Mouse (Mus musculus): ENCODE results near the gene Gnao1. TPM values are rescaled to one million over a fixed set of nuclear protein-coding genes. Genes with fewer than 3 reads are reported as not detected.

The Gnao1 gene
- total RNA-seq, 1 experiment from 2014 or later, result 0.48 TPM

GRCm38 (mm10) chr8:93972971-93973734, 163.4 kb downstream of the Gnao1 start:
- no peak for ATAC-seq (replicated peaks; ENCODE audit: insufficient number of reproducible peaks, low FRiP score, low TSS enrichment, poor library complexity, severe bottlenecking)

DNA sequence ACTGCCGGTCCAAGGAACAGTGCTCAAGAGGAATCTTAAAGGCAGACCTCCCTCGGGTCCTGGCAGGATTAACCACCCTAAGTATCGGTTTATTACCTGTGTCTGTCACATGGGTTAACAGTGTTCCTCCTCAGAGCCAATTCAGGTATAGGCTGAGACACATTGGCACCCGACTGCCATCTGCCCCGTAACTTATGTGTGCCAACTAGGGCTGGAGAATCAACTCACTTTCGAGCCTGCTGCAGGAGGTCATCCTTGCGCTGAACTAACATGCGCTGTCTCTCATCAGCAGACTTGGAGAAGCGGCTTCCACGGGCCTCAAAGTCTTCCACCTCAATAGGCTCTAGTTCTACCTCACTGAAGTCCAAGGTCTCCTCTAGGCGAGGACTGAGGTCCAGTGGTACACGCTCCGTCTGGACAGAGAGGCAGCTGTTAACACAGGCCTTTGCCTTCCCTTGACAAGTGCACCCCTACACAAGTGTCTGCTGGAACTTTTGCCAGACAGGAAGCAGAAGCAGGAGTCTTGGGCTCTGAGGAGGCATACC, 164.1 kb downstream of the Gnao1 start:
- ATAC-seq (replicated peaks; ENCODE audit: insufficient number of reproducible peaks, low FRiP score, low TSS enrichment, poor library complexity, severe bottlenecking), result no peak

GRCm38 (mm10) chr8:93974602-93975186, 164.9 kb downstream of the Gnao1 start:
- ATAC-seq (replicated peaks; ENCODE audit: insufficient number of reproducible peaks, low FRiP score, low TSS enrichment, poor library complexity, severe bottlenecking), result no peak

- ATAC-seq (replicated peaks; ENCODE audit: insufficient number of reproducible peaks, low FRiP score, low TSS enrichment, poor library complexity, severe bottlenecking), result no peak
These were observed 165.6 kb downstream of the Gnao1 start for GRCm38 (mm10) chr8:93975358-93975757.

- no peak for ATAC-seq (replicated peaks; ENCODE audit: insufficient number of reproducible peaks, low FRiP score, low TSS enrichment, poor library complexity, severe bottlenecking)
These were observed 166.9 kb downstream of the Gnao1 start for GRCm38 (mm10) chr8:93976446-93977211.

DNA sequence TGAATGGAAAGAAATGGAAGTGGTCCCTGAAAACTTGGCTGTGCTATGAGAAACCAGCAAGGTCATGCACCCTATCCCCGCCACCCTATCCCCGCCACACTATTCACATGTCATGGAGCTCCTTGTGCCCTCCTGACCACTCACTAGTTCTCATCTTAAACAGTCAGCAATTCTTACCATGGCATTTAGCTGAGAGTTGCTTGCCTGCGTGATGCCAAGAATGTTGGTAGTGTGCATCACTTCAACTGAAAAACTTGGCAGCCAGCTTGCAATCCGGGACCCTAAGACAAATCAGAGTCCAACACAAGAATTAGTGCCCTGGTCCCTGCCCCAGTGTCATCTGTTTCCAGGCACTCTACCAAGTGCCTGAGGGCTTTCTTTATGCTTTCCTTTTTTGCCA, 170.4 kb downstream of the Gnao1 start:
- no peak for ATAC-seq (replicated peaks; ENCODE audit: insufficient number of reproducible peaks, low FRiP score, low TSS enrichment, poor library complexity, severe bottlenecking)

GRCm38 (mm10) chr8:93981679-93982215, 172.0 kb downstream of the Gnao1 start:
- no peak for ATAC-seq (replicated peaks; ENCODE audit: insufficient number of reproducible peaks, low FRiP score, low TSS enrichment, poor library complexity, severe bottlenecking)

- no peak for ATAC-seq (replicated peaks; ENCODE audit: insufficient number of reproducible peaks, low FRiP score, low TSS enrichment, poor library complexity, severe bottlenecking)
These were observed 174.1 kb downstream of the Gnao1 start for GRCm38 (mm10) chr8:93983827-93984226.

DNA sequence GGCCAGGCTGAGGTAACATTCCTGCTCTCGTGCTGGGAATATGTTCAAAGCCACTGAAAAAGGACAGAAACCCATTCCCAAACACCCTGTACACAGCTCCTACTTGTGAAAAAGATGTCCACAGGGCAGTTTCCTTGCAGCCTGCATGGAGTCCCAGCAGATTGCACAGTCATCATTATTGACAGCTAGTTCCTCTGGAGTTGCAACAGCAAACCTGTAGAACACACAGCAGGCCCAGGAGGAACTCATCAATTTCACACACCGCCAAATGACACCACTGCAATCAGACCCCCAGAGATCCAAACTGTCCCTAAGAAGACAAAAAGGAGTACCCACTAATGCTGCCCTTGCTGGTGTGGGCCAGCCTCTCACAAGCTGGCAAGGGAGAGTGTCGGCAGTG, 175.0 kb downstream of the Gnao1 start:
- ATAC-seq (replicated peaks; ENCODE audit: insufficient number of reproducible peaks, low FRiP score, low TSS enrichment, poor library complexity, severe bottlenecking), result no peak

GRCm38 (mm10) chr8:93989739-93990138, 180.0 kb downstream of the Gnao1 start:
- ATAC-seq (replicated peaks; ENCODE audit: insufficient number of reproducible peaks, low FRiP score, low TSS enrichment, poor library complexity, severe bottlenecking), result no peak

- ATAC-seq (replicated peaks; ENCODE audit: insufficient number of reproducible peaks, low FRiP score, low TSS enrichment, poor library complexity, severe bottlenecking), result no peak
These were observed 189.2 kb downstream of the Gnao1 start for GRCm38 (mm10) chr8:93998961-93999360.

- ATAC-seq (replicated peaks; ENCODE audit: insufficient number of reproducible peaks, low FRiP score, low TSS enrichment, poor library complexity, severe bottlenecking), result no peak
These were observed 194.4 kb downstream of the Gnao1 start for GRCm38 (mm10) chr8:94004139-94004538.

- ATAC-seq (replicated peaks; ENCODE audit: insufficient number of reproducible peaks, low FRiP score, low TSS enrichment, poor library complexity, severe bottlenecking), result no peak
These were observed 199.6 kb downstream of the Gnao1 start for GRCm38 (mm10) chr8:94009243-94009845.

DNA sequence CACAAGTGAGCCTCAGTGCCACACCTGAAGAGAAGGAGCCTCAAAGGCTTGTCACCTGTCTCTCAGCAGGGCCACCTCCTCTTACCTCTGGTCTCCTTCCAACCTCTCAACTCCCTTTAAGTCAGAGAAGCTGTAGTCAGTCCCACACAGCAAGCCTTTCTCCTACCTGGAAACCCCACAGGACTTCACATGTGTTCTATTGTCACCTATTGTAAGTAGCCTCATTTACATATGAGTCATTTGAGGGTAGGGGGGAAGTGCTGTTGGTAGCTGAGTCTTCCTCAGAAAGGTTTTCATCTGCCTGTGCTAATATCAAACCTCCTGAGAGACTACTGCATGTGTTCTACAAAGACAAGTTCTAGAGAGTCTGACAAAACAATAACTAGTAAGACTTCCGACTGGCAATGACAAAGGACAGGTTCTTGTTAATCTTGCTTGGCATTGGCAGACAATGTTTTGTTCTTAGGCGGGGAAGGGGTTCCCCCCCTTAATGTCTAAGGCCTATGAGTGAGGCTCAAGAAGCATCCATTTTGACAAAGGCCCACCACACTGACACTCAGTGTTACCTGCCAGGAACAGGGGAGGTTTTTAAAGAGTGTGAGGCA, 200.4 kb downstream of the Gnao1 start:
- no peak for ATAC-seq (replicated peaks; ENCODE audit: insufficient number of reproducible peaks, low FRiP score, low TSS enrichment, poor library complexity, severe bottlenecking)

- ATAC-seq (replicated peaks; ENCODE audit: insufficient number of reproducible peaks, low FRiP score, low TSS enrichment, poor library complexity, severe bottlenecking), result peak; percentile 9; the same call in 1 of the 2 replicates
These were observed 201.6 kb downstream of the Gnao1 start for GRCm38 (mm10) chr8:94011076-94012012.

DNA sequence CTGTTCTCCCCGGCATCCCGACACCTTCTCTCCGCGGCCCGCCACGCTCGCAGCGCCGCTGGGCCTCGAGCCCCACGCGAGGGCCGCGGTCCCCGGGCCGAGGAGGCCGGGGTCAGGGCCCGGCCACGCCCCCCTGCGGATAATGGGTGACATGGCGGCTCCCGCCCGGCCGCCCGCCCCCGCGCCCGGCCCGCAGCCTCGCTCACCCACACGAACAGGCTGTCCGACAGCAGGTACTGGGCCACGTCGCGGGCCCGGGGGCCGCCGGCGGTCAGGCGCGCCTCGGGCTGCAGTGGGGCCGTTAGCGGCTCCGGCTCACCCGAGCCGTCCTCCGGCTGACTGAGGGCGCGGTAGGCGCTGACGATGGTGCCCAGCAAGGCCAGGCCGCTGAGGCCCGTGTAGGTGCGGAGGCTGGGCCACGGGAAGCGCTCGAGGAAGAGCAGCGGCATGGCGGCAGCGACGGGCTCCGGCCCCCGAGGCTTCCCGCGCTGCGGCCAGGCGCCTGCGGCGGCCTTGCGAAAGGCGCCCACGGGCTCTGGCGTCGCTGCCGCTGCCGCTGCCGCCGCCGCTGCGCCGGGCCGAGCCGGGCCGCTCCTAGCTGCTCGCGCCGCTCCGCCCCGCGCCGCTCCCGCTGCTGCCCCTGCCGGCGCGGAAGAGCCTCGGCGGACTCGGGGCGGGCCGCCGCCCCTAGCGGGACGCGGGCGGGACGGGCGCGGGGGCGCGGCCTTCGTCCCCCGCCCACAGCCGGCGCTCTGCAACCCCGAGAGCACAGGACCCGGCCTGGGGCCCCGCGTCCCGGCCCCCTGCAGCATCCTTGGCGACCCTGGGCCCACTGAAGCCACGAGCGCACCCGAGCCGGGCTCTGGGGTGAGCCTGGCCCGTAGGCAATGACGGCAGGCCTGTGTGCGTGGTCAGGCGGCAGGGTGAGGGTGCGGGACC, 202.5 kb downstream of the Gnao1 start, which contains the start of gene Amfr:
Amfr (minus strand) TSS at position 830 of the 939 bp plus-strand sequence.
- ATAC-seq (replicated peaks; ENCODE audit: insufficient number of reproducible peaks, low FRiP score, low TSS enrichment, poor library complexity, severe bottlenecking), result peak; percentile 40

Measured in monocyte, adult 5-6 weeks (primary cell).